Mouse (Mus musculus) R1 (cell line): Measurements from ENCODE around the gene Gm20773.
"Not testable (repeated sequence)": the region's sequence is repeated elsewhere in the genome, so short reads cannot be mapped to it uniquely, and the experiment has no call there.

Experiments
- DNase-seq: peaks from one replicate; pipeline ENCODE4 v3.0.0-alpha.2; 2018; ENCODE audit warnings: low read depth, low spot score

Gm20773 gene

DNA sequence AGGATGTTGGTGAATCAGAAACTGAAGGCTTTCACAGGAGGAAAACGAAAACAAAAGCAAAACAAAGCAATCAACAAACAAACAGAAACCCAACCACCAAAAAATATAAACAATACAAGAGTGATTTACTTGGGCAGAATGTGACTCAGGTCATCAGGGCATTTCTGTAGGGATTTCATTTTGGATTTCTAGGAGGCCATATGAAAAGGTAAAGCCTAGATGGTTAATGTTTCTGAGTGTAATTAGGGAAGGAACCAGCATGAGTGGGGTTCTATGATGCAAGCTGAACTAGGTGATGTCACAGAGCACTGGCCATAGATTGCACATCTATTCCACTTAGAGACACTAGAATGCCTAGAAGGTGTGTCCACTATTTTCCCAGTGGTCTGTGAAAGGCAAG lies at the start of gene Gm20773:
TSS of gene Gm20773 (plus strand) at position 301 of the 400 bp plus-strand sequence.
- not testable (repeated sequence) for DNase-seq

GRCm38 (mm10) chrY:13465479-13465878 lies 28.3 kb upstream of the Gm20773 start, which contains the start of gene Gm21866:
Gm21866 (minus strand) TSS chrY:13465579.
- DNase-seq = not testable (repeated sequence)
